In genomic region chr9:99531865-99532264, GRCm38 (mm10) we compare ENCODE assay signal across 23 mouse cellular contexts. TPM values are rescaled to one million over a fixed set of nuclear protein-coding genes. Genes with fewer than 3 reads are reported as not detected.
A peak's percentile ranks its signal among the peaks of the same experiment; 100 is the strongest.
DNase-seq lines count a peak whose midpoint lies in the region; ATAC-seq and TF ChIP-seq lines count a peak whose summit lies in the region.
"Had no signal": no experiment of that assay in that cellular context is flagged by ENCODE, and none has a peak within 500 bp of the region (broad histone marks: within the 10 kb centered on the region; RNA-seq: fewer than 3 reads in every experiment).

No protein-coding gene starts in this region.

- no peaks in the 10 kb centered on the region for H3K9me3 ChIP-seq in MEL (replicated peaks; ENCODE audit: insufficient read depth, low read length)
- no peaks in the 10 kb centered on the region for H3K9me3 ChIP-seq in forebrain, embryonic 11.5 days (ENCODE audit: control insufficient read depth, low read length)
- no peaks in the 10 kb centered on the region for H3K9me3 ChIP-seq in hindbrain, embryonic 14.5 days (ENCODE audit: control insufficient read depth, low read length)
- no peaks in the 10 kb centered on the region for H3K9me3 ChIP-seq in intestine, embryonic 16.5 days (ENCODE audit: control insufficient read depth, low read length)
- H3K9me3 ChIP-seq: G1E had no signal

- TF ChIP-seq EP300 in MEL (IDR thresholded peaks at IDR 0.05; ENCODE audit: low read depth in 1 of 2, low read length in 2 of 2), result peak; percentile 9 to 29; a peak in 1 of 4 replicates

- no peak for TF ChIP-seq POLR2A in MEL (IDR thresholded peaks at IDR 0.05; ENCODE audit: control insufficient read depth in 1 of 2, insufficient read depth in 1 of 2, low read depth in 1 of 2, low read length in 2 of 2, poor library complexity in 1 of 2)

- H3K27me3 ChIP-seq in MEL (ENCODE audit: control insufficient read depth in 1 of 2, insufficient read depth in 2 of 2, low read length in 2 of 2), result no peaks in the 10 kb centered on the region
- no peaks in the 10 kb centered on the region for H3K27me3 ChIP-seq in forebrain, embryonic 11.5 days (ENCODE audit: control insufficient read depth, insufficient read depth, low read length)
- no peaks in the 10 kb centered on the region for H3K27me3 ChIP-seq in hindbrain, embryonic 14.5 days (ENCODE audit: control insufficient read depth, insufficient read depth, low read length)
- H3K27me3 ChIP-seq in intestine, embryonic 16.5 days (replicated peaks; ENCODE audit: control insufficient read depth, insufficient read depth, low read length), result no peaks in the 10 kb centered on the region
- H3K27me3 ChIP-seq: CH12.LX, Patski had no signal

- peaks cover 0 to 2% of the 10 kb centered on the region in 2 experiments; a peak in 1 of 4 replicates for H3K4me1 ChIP-seq in MEL (ENCODE audit: control insufficient read depth in 1 of 2, insufficient read depth in 2 of 2, low read length in 2 of 2)
- no peaks in the 10 kb centered on the region for H3K4me1 ChIP-seq in forebrain, embryonic 11.5 days (replicated peaks; ENCODE audit: control insufficient read depth, insufficient read depth, low read length)
- no peaks in the 10 kb centered on the region for H3K4me1 ChIP-seq in hindbrain, embryonic 14.5 days (replicated peaks; ENCODE audit: control insufficient read depth, insufficient read depth, low read length)
- no peaks in the 10 kb centered on the region for H3K4me1 ChIP-seq in intestine, embryonic 16.5 days (ENCODE audit: control insufficient read depth, insufficient read depth, low read length)

- no peak overlapping the region for H3K27ac ChIP-seq in MEL (ENCODE audit: control insufficient read depth, low read depth, low read length)
- H3K27ac ChIP-seq in forebrain, embryonic 11.5 days (ENCODE audit: low read depth, low read length), result no peak overlapping the region
- H3K27ac ChIP-seq in hindbrain, embryonic 14.5 days, result no peak overlapping the region
- H3K27ac ChIP-seq in intestine, embryonic 16.5 days (ENCODE audit: low read length), result no peak overlapping the region

- peak; percentile 52 for ATAC-seq in granulocyte monocyte progenitor cell, adult 5-6 weeks (replicated peaks; ENCODE audit: poor library complexity, severe bottlenecking)
- peak; percentile 82 for ATAC-seq in megakaryocyte, adult 5-6 weeks (ENCODE audit: poor library complexity, severe bottlenecking)
- peak; percentile 54; the same call in 1 of the 2 replicates for ATAC-seq in megakaryocyte progenitor cell, adult 5-6 weeks (replicated peaks; ENCODE audit: poor library complexity)
- ATAC-seq in forebrain, embryonic 11.5 days (replicated peaks; ENCODE audit: low FRiP score), result no peak
- ATAC-seq in hindbrain, embryonic 14.5 days (ENCODE audit: low FRiP score), result no peak
- ATAC-seq in intestine, embryonic 16.5 days, result no peak
- ATAC-seq: activated CD4-positive, CD25-positive, alpha-beta regulatory T cell, adult 4 months; CD4-positive, CD25-positive, alpha-beta regulatory T cell, adult 4 months; Patski had no signal

- H3K4me2 ChIP-seq in forebrain, embryonic 11.5 days (ENCODE audit: low read depth, low read length, severe bottlenecking), result no peak overlapping the region
- H3K4me2 ChIP-seq in hindbrain, embryonic 14.5 days (replicated peaks), result no peak overlapping the region
- H3K4me2 ChIP-seq in intestine, embryonic 16.5 days (ENCODE audit: low read depth, low read length), result no peak overlapping the region

- peak; percentile 47 for DNase-seq in MEL (ENCODE audit: low read depth, low spot score)
- DNase-seq in forebrain, embryonic 11.5 days (ENCODE audit: low spot score), result no peak
- no peak for DNase-seq in hindbrain, embryonic 14.5 days (ENCODE audit: low spot score)
- no peak for DNase-seq in adrenal gland, postnatal 36 days
- DNase-seq: adrenal gland, adult 2 months; adrenal gland, adult 8-10 months; adrenal gland, postnatal 10 days; adrenal gland, postnatal 14 days; adrenal gland, postnatal 25 days; B cell, adult 2 months; cerebellum, adult 11 months; cerebellum, adult 11-12 months; cerebellum, adult 18-20 months; cerebellum, adult 2 months had no signal

- no peak overlapping the region for H3K4me3 ChIP-seq in MEL (ENCODE audit: control insufficient read depth in 1 of 2, insufficient read depth in 1 of 2, low read depth in 2 of 2, low read length in 2 of 2)
- H3K4me3 ChIP-seq in forebrain, embryonic 11.5 days (ENCODE audit: low read depth, low read length), result no peak overlapping the region
- no peak overlapping the region for H3K4me3 ChIP-seq in hindbrain, embryonic 14.5 days (replicated peaks; ENCODE audit: low read length)
- no peak overlapping the region for H3K4me3 ChIP-seq in intestine, embryonic 16.5 days (ENCODE audit: low read length)

- TF ChIP-seq RAD21 in MEL (IDR thresholded peaks at IDR 0.05; ENCODE audit: low read depth, low read length), result no peak

- WGBS in forebrain, embryonic 11.5 days, result 97% methylated on average over 1 of the region's 1 CpGs
- WGBS in hindbrain, embryonic 14.5 days, result 98% methylated on average over 1 of the region's 1 CpGs
- WGBS in intestine, embryonic 16.5 days, result 85% methylated on average over 1 of the region's 1 CpGs

- no peak for TF ChIP-seq CTCF in MEL (IDR thresholded peaks at IDR 0.05 in 2 of 3, conservative IDR thresholded peaks at IDR 0.05 in 1 of 3; ENCODE audit: control insufficient read depth in 1 of 3, insufficient read depth in 1 of 3, low read depth in 2 of 3, low read length in 3 of 3, poor library complexity in 1 of 3, severe bottlenecking in 1 of 3)

- H3K9ac ChIP-seq in MEL (ENCODE audit: control insufficient read depth, low read depth, low read length, poor library complexity, severe bottlenecking), result no peak overlapping the region
- no peak overlapping the region for H3K9ac ChIP-seq in forebrain, embryonic 11.5 days (ENCODE audit: low read length)
- no peak overlapping the region for H3K9ac ChIP-seq in hindbrain, embryonic 14.5 days
- H3K9ac ChIP-seq in intestine, embryonic 16.5 days (ENCODE audit: low read depth, low read length), result no peak overlapping the region

- H3K79me2 ChIP-seq in MEL (ENCODE audit: control insufficient read depth, insufficient read depth, low read length, poor library complexity), result no peaks in the 10 kb centered on the region

- H3K36me3 ChIP-seq in MEL (ENCODE audit: control insufficient read depth in 1 of 2, insufficient read depth in 2 of 2, low read length in 2 of 2), result peaks cover 2 to 23% of the 10 kb centered on the region in 2 experiments; a peak in 3 of 4 replicates
- H3K36me3 ChIP-seq in forebrain, embryonic 11.5 days (ENCODE audit: control insufficient read depth, insufficient read depth, low read length), result no peaks in the 10 kb centered on the region; the same call in 1 of the 2 replicates
- H3K36me3 ChIP-seq in hindbrain, embryonic 14.5 days (replicated peaks; ENCODE audit: control insufficient read depth, insufficient read depth), result peaks cover 74% of the 10 kb centered on the region
- 0 out of 2 replicates have a peak, but pooled peaks cover 5% of the 10 kb centered on the region for H3K36me3 ChIP-seq in intestine, embryonic 16.5 days (ENCODE audit: control insufficient read depth, insufficient read depth, low read length)

TF ChIP-seq in MEL, 35 proteins besides CTCF, POLR2A, EP300 and RAD21:
- TF ChIP-seq ETS1 (IDR thresholded peaks at IDR 0.05; ENCODE audit: low read depth, low read length), result peak; percentile 84
- no peak for TF ChIP-seq HCFC1 (IDR thresholded peaks at IDR 0.05; ENCODE audit: low read depth, low read length)
- 0 out of 2 replicates have a peak, but pooled peaks have one; percentile 27 for TF ChIP-seq GATA1 (IDR thresholded peaks at IDR 0.05; ENCODE audit: low read depth, low read length)

RNA-seq across cellular contexts. Expression of gene Armc8, which starts 36.8 kb away (rescaled TPM):
- total RNA-seq in MEL (2012; rRNA removed), result 11.6 and 11.9 TPM in 2 replicates
- polyA plus RNA-seq in MEL (2012; ENCODE audit: insufficient read depth in 1 of 2, insufficient read length in 2 of 2, low read depth in 1 of 2, low replicate concordance in 2 of 2, missing spikeins in 1 of 2), result 10 to 100 TPM in 1 of 2 experiments, not detected in 1; 14.3 TPM
- total RNA-seq in granulocyte monocyte progenitor cell, adult 5-6 weeks (2014; fragmentation: Nextera tagmentation), result 23.7 and 28.9 TPM in 2 replicates
- 28.1 and 30.5 TPM in 2 replicates for total RNA-seq in granulocyte monocyte progenitor cell, adult 5-6 weeks (2017)
- total RNA-seq in megakaryocyte, adult 5-6 weeks (2015), result 21.3 and 22.9 TPM in 2 replicates
- total RNA-seq in megakaryocyte, adult 5-6 weeks (2017), result 22.6 and 26.1 TPM in 2 replicates
- total RNA-seq in megakaryocyte progenitor cell, adult 5-6 weeks (2015), result 30.4 and 34.6 TPM in 2 replicates
- 32.2 and 36.6 TPM in 2 replicates for total RNA-seq in megakaryocyte progenitor cell, adult 5-6 weeks (2017)
- 38.9 and 39.9 TPM in 2 replicates for polyA plus RNA-seq in forebrain, embryonic 11.5 days (2014; fragmentation: Nextera tagmentation; extraction: Ambion mirVana)
- 78.3 and 83.0 TPM in 2 replicates for polyA plus RNA-seq in hindbrain, embryonic 14.5 days (2014; fragmentation: Nextera tagmentation; extraction: Ambion mirVana)
- polyA plus RNA-seq in intestine, embryonic 16.5 days (2015; fragmentation: Nextera tagmentation; extraction: Ambion mirVana), result 25.5 and 28.1 TPM in 2 replicates
- 10 to 100 TPM; 24.1 to 43.3 TPM for total RNA-seq in adrenal gland, postnatal 36 days (2021)

RNA-seq across cellular contexts. Expression of gene Dbr1, which starts 43.7 kb away (rescaled TPM):
- total RNA-seq in MEL (2012; rRNA removed), result 49.7 and 51.6 TPM in 2 replicates
- polyA plus RNA-seq in MEL (2012; ENCODE audit: insufficient read depth in 1 of 2, insufficient read length in 2 of 2, low read depth in 1 of 2, low replicate concordance in 2 of 2, missing spikeins in 1 of 2), result 10 to 100 TPM in 1 of 2 experiments, not detected in 1; 53.7 TPM
- 26.2 and 39.6 TPM in 2 replicates for total RNA-seq in granulocyte monocyte progenitor cell, adult 5-6 weeks (2014; fragmentation: Nextera tagmentation)
- total RNA-seq in granulocyte monocyte progenitor cell, adult 5-6 weeks (2017), result 50.5 and 65.8 TPM in 2 replicates
- 14.0 and 16.6 TPM in 2 replicates for total RNA-seq in megakaryocyte, adult 5-6 weeks (2015)
- total RNA-seq in megakaryocyte, adult 5-6 weeks (2017), result 38.5 and 39.8 TPM in 2 replicates
- 21.0 and 22.2 TPM in 2 replicates for total RNA-seq in megakaryocyte progenitor cell, adult 5-6 weeks (2015)
- 55.0 and 56.5 TPM in 2 replicates for total RNA-seq in megakaryocyte progenitor cell, adult 5-6 weeks (2017)
- 37.2 and 39.8 TPM in 2 replicates for polyA plus RNA-seq in forebrain, embryonic 11.5 days (2014; fragmentation: Nextera tagmentation; extraction: Ambion mirVana)
- 22.1 and 23.7 TPM in 2 replicates for polyA plus RNA-seq in hindbrain, embryonic 14.5 days (2014; fragmentation: Nextera tagmentation; extraction: Ambion mirVana)
- 23.4 and 27.8 TPM in 2 replicates for polyA plus RNA-seq in intestine, embryonic 16.5 days (2015; fragmentation: Nextera tagmentation; extraction: Ambion mirVana)
- 10 to 100 TPM; 12.8 to 15.0 TPM for total RNA-seq in adrenal gland, postnatal 36 days (2021)

Comparison
In these comparisons a context has a peak if more than half of its experiments do, and no peak if none do; other contexts are left out.
1. ATAC-seq: peak in granulocyte monocyte progenitor cell, adult 5-6 weeks (single experiment), megakaryocyte, adult 5-6 weeks (single experiment) and megakaryocyte progenitor cell, adult 5-6 weeks (single experiment); none in forebrain, embryonic 11.5 days (single experiment), hindbrain, embryonic 14.5 days (single experiment) and intestine, embryonic 16.5 days (single experiment).